Mouse (Mus musculus): ENCODE results near the gene Tex101.
"Not testable (repeated sequence)": the region's sequence is repeated elsewhere in the genome, so short reads cannot be mapped to it uniquely, and the experiment has no call there.

Tex101 gene

GRCm38 (mm10) chr7:24676575-24676974 lies at the start of gene Tex101:
Tex101 (minus strand) TSS chr7:24676675.
- no peak for DNase-seq (ENCODE audit: low spot score in 2 of 2)

DNA sequence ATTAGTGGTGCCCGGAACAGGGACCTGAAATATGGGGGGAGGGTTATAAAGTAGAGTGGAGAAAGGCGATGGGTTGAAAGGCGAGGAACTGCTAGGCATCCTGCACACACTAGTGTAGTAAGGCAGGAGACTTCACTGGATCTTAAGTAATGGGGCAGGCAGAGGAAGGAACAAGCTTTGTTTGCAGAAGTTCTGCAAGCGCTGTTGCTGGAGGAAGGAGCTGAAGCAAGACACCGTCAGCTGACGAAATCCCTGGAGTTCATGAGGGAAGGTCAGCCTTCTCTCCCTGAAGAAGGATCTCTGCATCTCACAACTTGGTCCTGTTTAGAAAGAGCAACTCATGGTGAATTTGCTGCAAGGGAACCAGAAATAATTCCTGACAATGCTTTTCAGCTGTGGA lies 38.6 kb upstream of the Tex101 start:
- DNase-seq (ENCODE audit: low spot score in 2 of 2): no peak

GRCm38 (mm10) chr7:24708832-24709292 lies 32.4 kb upstream of the Tex101 start, which contains the start of gene BC049730:
BC049730 (plus strand) TSS chr7:24709242.
- no peak for DNase-seq (ENCODE audit: low spot score in 2 of 2)

GRCm38 (mm10) chr7:24702841-24703240 lies 26.4 kb upstream of the Tex101 start:
- DNase-seq (ENCODE audit: low spot score in 2 of 2): not testable (repeated sequence)

GRCm38 (mm10) chr7:24697891-24698290 lies 21.4 kb upstream of the Tex101 start:
- not testable (repeated sequence) for DNase-seq (ENCODE audit: low spot score in 2 of 2)

GRCm38 (mm10) chr7:24692693-24693092 lies 16.2 kb upstream of the Tex101 start:
- DNase-seq (ENCODE audit: low spot score in 2 of 2): not testable (repeated sequence)

DNA sequence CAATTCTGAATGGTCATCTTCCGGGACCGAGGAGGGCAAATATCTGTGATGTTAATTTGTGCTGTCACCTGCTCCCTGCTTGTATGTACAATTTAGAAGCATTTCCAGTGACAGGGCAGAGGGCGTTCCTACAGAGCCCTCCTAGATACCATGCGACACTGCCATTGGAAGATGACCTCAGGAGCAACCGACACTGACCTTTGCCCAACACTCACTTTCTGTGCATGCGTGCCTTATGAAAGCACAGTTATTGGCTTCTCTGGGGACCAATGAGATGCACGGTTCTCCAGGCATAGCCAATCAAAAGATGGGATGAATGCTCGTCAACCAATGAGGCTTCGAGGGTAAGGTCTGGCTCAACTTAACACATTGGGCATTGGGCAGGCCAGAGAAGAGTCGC lies 11.0 kb upstream of the Tex101 start:
- not testable (repeated sequence) for DNase-seq (ENCODE audit: low spot score in 2 of 2)

GRCm38 (mm10) chr7:24684121-24684520 lies 7.6 kb upstream of the Tex101 start:
- not testable (repeated sequence) for DNase-seq (ENCODE audit: low spot score in 2 of 2)

- DNase-seq (ENCODE audit: low spot score in 2 of 2): no peak
These were observed 4.5 kb downstream of the Tex101 start for GRCm38 (mm10) chr7:24671944-24672439.

- DNase-seq (ENCODE audit: low spot score in 2 of 2): no peak
These were observed 11.5 kb downstream of the Tex101 start for GRCm38 (mm10) chr7:24664959-24665358.

DNA sequence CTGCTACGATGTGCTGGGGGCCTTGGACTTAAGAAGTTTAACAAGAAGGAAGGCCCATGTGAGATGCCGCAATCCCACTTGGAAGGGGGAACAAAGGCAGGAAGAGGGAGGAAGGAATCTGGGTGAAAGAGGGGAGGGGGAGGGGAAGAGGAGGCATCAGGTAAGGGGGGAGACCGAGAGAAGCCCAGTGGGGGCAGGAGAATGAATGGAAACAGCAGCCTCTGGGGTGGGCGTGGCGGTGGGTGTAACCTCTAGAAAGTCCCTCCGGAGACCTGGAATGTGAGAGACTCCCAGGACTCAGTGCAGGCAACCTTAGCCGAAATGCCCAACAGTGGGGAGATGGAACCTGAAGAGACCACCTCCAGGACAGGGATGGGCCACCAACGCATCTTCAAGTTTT lies 12.2 kb downstream of the Tex101 start:
- DNase-seq (ENCODE audit: low spot score in 2 of 2): no peak

DNA sequence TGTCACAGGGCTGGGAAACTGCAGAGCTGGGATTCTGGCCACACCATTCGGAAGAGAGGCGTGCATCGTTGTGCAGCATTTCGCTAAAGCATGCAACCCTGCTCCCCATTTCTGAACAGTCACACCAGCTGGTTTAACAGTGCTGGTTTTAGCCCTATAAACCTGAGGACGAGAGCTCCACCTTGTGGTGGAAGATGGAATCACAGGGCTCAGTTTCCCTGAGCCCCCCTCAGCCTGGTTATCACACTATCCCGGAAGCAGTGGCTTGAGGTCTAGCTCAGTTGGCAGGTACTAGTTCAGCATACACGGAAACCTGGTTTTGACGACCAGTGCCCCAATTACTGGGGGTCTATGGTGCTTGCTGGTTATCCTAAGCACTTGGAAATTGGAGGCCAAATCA lies 13.9 kb downstream of the Tex101 start:
- DNase-seq (ENCODE audit: low spot score in 2 of 2): peak; percentile 50 to 74

DNA sequence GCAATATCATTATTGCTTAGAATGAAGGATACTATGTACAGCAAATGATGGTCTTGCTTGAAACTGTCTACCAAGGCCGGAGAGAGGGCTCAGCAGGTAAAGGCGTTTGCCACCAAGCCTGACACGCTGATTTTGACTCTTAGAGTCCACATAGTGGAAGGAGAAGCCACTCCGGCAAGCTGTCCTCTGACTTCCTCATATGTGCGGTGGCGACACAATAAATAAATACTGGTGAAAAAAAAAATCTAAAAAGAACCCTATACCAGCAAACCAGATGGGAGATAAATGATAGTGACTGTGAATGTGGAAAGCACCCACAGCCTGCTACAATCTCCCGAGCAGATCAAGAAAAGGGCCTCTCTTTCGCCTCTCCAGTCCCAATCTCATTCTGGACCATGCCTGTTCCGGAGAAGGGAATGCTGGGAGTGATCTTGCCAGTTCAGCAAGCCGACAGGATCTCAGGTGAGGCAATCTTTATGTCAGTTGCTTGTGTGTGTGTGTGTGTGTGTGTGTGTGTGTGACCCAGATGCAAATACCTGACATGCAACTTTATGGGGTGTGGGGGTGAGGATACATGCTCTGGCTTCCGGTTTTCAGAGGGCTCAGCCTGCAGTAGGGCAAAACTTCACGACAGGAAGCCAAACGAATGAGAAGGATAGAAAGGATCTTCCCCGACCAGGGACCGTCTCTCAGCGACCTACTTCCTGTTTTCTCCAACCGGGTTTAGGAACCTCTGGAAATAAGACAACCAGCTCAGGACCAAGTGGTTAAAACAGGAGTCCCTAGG lies 15.2 kb downstream of the Tex101 start:
- DNase-seq (ENCODE audit: low spot score in 2 of 2): peak in 1 of 2 experiments; percentile 19

DNA sequence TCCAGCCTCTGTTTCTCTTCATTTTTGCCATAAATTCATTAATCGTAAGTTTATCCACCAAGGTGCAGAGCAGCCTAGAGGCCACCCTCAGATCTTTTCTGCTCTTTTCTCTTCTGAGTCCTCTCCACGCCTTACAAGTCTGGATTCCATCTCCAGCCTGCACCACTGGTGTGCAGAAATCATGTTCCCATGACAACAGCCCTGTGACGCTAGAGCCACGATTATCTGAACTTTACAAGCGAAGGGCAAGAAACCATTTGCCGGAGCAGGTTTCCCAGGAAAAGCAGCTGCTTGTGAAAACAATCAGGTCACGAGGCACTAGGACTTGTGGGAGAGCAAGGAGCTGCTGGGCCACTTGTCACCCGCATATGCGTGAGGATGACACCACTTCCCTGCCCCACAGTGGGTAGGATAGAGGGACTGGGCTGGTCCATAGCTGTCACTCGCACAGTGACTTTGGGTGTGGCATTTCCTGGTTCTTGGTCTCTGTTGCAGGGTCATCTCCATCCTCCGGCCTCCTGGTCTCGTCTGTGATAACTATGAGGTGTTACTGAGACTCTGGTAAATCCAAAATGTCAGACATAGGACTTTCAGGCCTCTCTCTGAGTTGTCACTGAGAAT lies 16.6 kb downstream of the Tex101 start:
- no peak for DNase-seq (ENCODE audit: low spot score in 2 of 2)

GRCm38 (mm10) chr7:24653681-24654080 lies 22.8 kb downstream of the Tex101 start:
- DNase-seq (ENCODE audit: low spot score in 2 of 2): peak; percentile 41 to 72

DNA sequence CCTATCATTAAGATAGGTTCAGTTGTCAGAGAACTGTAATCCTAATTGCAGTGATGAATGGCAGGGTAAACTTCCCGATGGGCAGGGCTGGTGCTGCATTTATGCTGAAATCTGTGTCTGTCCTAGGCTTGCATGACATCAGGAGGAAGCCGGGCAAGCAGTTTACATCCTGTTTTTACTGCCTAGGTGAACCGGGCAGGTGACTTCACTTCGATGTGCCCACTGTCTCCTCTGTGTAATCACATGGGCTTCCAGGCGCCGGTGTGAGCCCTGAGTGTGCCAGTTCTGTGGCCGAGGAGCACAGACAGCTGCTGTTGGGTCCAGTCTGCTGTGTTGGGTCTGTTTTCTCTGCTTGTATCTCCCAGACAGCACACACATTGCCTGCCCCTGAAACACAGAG lies 30.0 kb downstream of the Tex101 start:
- DNase-seq (ENCODE audit: low spot score in 2 of 2): peak in 1 of 2 experiments; percentile 55

DNA sequence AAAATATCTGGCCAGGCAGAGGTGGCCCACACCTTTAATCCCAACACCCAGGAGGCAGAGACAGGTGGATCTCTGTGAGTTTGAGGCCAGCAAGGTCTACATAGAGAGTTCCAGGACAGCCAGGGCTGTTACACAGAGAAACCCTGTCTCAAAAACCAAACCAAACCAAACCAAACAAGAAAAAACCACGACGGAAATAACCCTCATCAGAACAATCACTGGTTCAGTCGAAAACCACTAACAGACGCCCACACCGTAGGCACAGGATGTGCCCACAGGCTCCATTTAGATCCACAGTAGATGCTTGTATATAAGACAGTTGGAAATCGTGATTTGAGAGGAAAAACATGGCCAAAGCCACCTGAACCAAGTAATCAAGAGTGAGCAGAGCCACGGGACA lies 31.5 kb downstream of the Tex101 start:
- peak; percentile 16 to 22 for DNase-seq (ENCODE audit: low spot score in 2 of 2)

- DNase-seq (ENCODE audit: low spot score in 2 of 2): no peak
These were observed 32.0 kb downstream of the Tex101 start for GRCm38 (mm10) chr7:24644492-24644891.

- peak; percentile 46 to 73 for DNase-seq (ENCODE audit: low spot score in 2 of 2)
These were observed 34.0 kb downstream of the Tex101 start for GRCm38 (mm10) chr7:24642491-24642890.

DNA sequence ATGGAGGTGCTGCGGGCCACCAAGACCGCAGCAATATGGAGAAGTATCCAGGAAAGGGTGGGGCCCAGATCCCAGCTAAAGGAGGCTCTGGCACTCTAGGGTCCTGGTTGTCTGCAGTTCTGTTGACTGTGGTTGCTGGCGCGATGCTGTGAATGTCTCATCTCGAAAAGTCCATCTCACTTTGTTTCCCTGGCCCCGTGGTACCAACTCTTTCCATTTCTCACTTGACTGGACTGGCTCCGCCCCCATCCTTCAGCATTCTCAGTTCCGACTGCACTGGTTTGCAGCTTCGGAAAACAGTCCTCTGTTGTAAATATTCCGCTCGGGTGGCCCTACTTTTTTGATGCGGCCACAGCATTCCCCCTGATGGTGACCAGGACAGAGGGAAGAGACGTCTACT lies 36.0 kb downstream of the Tex101 start:
- DNase-seq (ENCODE audit: low spot score in 2 of 2): no peak

DNA sequence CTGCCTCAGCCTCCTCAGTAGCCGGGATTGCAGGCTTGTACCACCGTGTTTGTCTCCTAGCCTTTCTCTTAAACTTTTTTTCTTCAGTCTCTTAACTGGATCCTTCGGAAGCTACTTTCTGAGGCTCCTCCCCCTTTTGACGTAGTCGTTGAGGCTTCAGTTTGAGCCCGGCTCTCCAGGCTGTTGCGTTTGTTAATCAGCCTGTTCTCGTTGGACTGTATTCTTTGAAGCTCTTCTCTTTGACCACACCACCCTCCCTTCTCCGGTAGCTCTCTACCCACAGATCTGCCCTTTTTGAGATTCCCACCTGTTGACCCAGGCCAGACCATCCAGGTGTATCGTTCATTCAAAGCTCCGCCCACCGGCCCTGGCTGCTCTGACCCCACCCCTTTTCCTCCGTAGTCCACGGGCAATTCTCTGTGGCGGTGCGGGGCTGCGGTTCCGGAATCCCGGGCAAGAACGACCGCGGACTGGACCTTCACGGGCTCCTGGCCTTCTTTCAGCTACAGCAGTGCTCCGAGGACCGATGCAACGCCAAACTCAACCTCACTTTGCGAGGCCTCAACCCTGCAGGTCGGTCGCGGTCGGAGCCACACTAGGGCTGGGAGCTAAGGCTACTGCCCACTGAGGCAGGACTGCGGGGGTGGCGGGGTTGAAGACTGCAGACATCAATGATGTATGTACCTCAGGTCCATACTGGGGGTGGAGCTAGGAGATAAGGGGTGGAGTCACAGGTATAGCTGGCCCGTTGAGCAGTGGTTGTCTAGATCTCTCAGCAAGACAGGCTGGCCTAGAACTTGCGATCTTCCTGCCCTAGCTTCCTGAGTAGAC lies 38.2 kb downstream of the Tex101 start:
- DNase-seq (ENCODE audit: low spot score in 2 of 2): no peak

DNA sequence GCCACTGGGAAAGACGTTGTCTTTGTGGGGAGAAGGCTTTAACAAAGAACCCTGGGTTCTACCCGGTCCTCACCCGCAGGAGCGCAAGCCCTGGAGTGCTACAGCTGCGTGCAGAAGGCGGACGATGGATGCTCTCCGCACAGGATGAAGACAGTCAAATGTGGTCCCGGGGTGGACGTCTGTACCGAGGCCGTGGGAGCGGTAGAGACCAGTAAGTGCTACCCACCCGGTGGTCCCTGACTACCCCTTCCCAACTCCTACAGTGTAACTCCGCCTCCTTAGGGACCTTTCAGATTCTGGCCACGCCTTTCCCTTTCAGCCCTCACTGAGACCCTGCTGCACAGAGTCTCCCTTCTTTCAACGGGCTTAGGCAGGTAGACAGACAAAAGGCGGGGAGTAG lies 39.4 kb downstream of the Tex101 start:
- DNase-seq (ENCODE audit: low spot score in 2 of 2): no peak

Measured in natural killer cell, adult 2 months (primary cell).